Mouse (Mus musculus): ENCODE data around the gene Zbed4. TPM values are rescaled to one million over a fixed set of nuclear protein-coding genes. Genes with fewer than 3 reads are reported as not detected.
"Not testable (repeated sequence)": the region's sequence is repeated elsewhere in the genome, so short reads cannot be mapped to it uniquely, and the experiment has no call there.

The Zbed4 gene
- total RNA-seq, 2 experiments from 2014 or later, result 8.9 to 12.4 TPM

GRCm38 (mm10) chr15:88799950-88800371 is 48.5 kb downstream of the Zbed4 start:
- DNase-seq, result no peak
- intact Hi-C loops (cut with DNase I), result no loop called here

- intact Hi-C loops (cut with DNase I), result no loop called here
Observed at GRCm38 (mm10) chr15:88800921-88801354, 49.5 kb downstream of the Zbed4 start.

GRCm38 (mm10) chr15:88801903-88802302 is 50.4 kb downstream of the Zbed4 start:
- intact Hi-C loops (cut with DNase I), result no loop called here
- DNase-seq, result no peak

More at GRCm38 (mm10) chr15:88800921-88801354, 49.5 kb downstream of the Zbed4 start:
- DNase-seq, result no peak

GRCm38 (mm10) chr15:88802348-88802747 is 50.9 kb downstream of the Zbed4 start:
- intact Hi-C loops (cut with DNase I), result no loop called here
- DNase-seq, result no peak

GRCm38 (mm10) chr15:88808121-88808520 is 56.7 kb downstream of the Zbed4 start:
- DNase-seq, result no peak
- intact Hi-C loops (cut with DNase I), result no loop called here

- intact Hi-C loops (cut with DNase I), result no loop called here
- no peak for DNase-seq
Observed at GRCm38 (mm10) chr15:88810369-88810768, 58.9 kb downstream of the Zbed4 start.

GRCm38 (mm10) chr15:88813262-88813661 is 61.8 kb downstream of the Zbed4 start:
- DNase-seq, result no peak
- intact Hi-C loops (cut with DNase I), result no loop called here

- DNase-seq; intact Hi-C loops (cut with DNase I): not testable (repeated sequence)
Observed at GRCm38 (mm10) chr15:88813873-88814272, 62.4 kb downstream of the Zbed4 start.

- DNase-seq, result no peak
- intact Hi-C loops (cut with DNase I), result no loop called here
Observed at GRCm38 (mm10) chr15:88814411-88815047, 63.1 kb downstream of the Zbed4 start.

- intact Hi-C loops (cut with DNase I), result no loop called here
- no peak for DNase-seq
Observed at GRCm38 (mm10) chr15:88815196-88815700, 63.8 kb downstream of the Zbed4 start.

GRCm38 (mm10) chr15:88819026-88819905 is 67.8 kb downstream of the Zbed4 start, which contains the start of the genes Alg12 and Creld2:
Gene Alg12, minus strand, starts transcription at chr15:88819318.
Gene Creld2, plus strand, starts transcription at chr15:88819646.
- intact Hi-C loops (cut with DNase I), result no loop called here
- DNase-seq, result peak; percentile 98 to 99

GRCm38 (mm10) chr15:88819906-88820303 is 68.4 kb downstream of the Zbed4 start:
- intact Hi-C loops (cut with DNase I), result loop anchor here (10.0 kb wide), 1 partner anchor 255 kb away; the partner anchor contains the start of gene Trabd
- no peak for DNase-seq

- intact Hi-C loops (cut with DNase I), result loop anchor here (10.0 kb wide), 1 partner anchor 253 kb away; the partner anchor contains the start of gene Trabd
- DNase-seq, result no peak
Observed at GRCm38 (mm10) chr15:88821403-88821802, 69.9 kb downstream of the Zbed4 start.

- DNase-seq, result no peak
- intact Hi-C loops (cut with DNase I), result loop anchor here (10.0 kb wide), 1 partner anchor 252 kb away; the partner anchor contains the start of gene Trabd
Observed at GRCm38 (mm10) chr15:88822513-88822912, 71.1 kb downstream of the Zbed4 start.

GRCm38 (mm10) chr15:88823376-88823775 is 71.9 kb downstream of the Zbed4 start:
- intact Hi-C loops (cut with DNase I), result loop anchor here (10.0 kb wide), 1 partner anchor 251 kb away; the partner anchor contains the start of gene Trabd
- DNase-seq, result no peak

- DNase-seq, result no peak
- intact Hi-C loops (cut with DNase I), result loop anchor here (5.0 to 10.0 kb wide), 2 partner anchors 170 to 247 kb away; partner anchors contain the start of gene Trabd
Observed at GRCm38 (mm10) chr15:88827466-88827865, 76.0 kb downstream of the Zbed4 start.

GRCm38 (mm10) chr15:88827991-88828799 is 76.7 kb downstream of the Zbed4 start:
- intact Hi-C loops (cut with DNase I), result loop anchor here (1.0 to 10.0 kb wide), 4 partner anchors 48 to 247 kb away; partner anchors contain the start of gene Trabd

GRCm38 (mm10) chr15:88828800-88829705 is 77.6 kb downstream of the Zbed4 start:
- intact Hi-C loops (cut with DNase I), result loop anchor here (1.0 to 10.0 kb wide), 4 partner anchors 47 to 246 kb away; partner anchors contain the start of gene Trabd
- peak; percentile 93 to 96 for DNase-seq

More at GRCm38 (mm10) chr15:88827991-88828799, 76.7 kb downstream of the Zbed4 start:
- peak; percentile 75 to 84 for DNase-seq
